Mouse (Mus musculus) gastrocnemius, postnatal 4 days (tissue): ENCODE data around the gene Retsat. TPM values are rescaled to one million over a fixed set of nuclear protein-coding genes. Genes with fewer than 3 reads are reported as not detected.
A peak's percentile ranks its signal among the peaks of the same experiment; 100 is the strongest.

ENCODE experiments used
- DNase-seq, 2 experiments: peaks; one replicate each; pipeline ENCODE4 v3.0.0; 2021 to 2022; ENCODE audit warnings: low spot score in 2 of 2, mixed read lengths in 2 of 2
- long read RNA-seq, 2 experiments: library from polyadenylated mRNA; stranded (forward); transcript quantifications; one replicate each; pipeline ENCODE4 v2.0.0; 2021
- total RNA-seq, 2 experiments: library from RNA; stranded (reverse); gene quantifications; 2 replicates each; pipeline ENCODE4 v1.2.3; 2021

Retsat gene
- total RNA-seq, result 10 to 100 TPM; 42.6 to 49.5 TPM
- long read RNA-seq, experiment 1, transcript Retsat-201 (11 exons, 3,027 nt), result major isoform, 48 of 53 reads
- long read RNA-seq, experiment 1, partial matches to known transcripts, result 4 of 53 reads
- long read RNA-seq, experiment 1, other reads (novel, unspliced or antisense), result 1 of 53 reads
- long read RNA-seq, experiment 2, transcript Retsat-201 (11 exons, 3,027 nt), result major isoform, 77 of 88 reads
- long read RNA-seq, experiment 2, partial matches to known transcripts, result 7 of 88 reads
- long read RNA-seq, experiment 2, other reads (novel, unspliced or antisense), result 4 of 88 reads

GRCm38 (mm10) chr6:72597956-72598753 is at the start of gene Retsat, which contains the start of gene Elmod3:
Gene Retsat (plus strand): TSS chr6:72598475.
Gene Elmod3 (minus strand): TSS chr6:72598413.
- DNase-seq, result peak; percentile 85 to 94

- DNase-seq, result peak in 1 of 2 experiments; percentile 42
Observed at GRCm38 (mm10) chr6:72549041-72549580, 49.2 kb upstream of the Retsat start.

GRCm38 (mm10) chr6:72550025-72550424 is 48.2 kb upstream of the Retsat start:
- no peak for DNase-seq

- no peak for DNase-seq
Observed at GRCm38 (mm10) chr6:72550503-72551100, 47.7 kb upstream of the Retsat start.

- peak in 1 of 2 experiments; percentile 61 for DNase-seq
Observed at GRCm38 (mm10) chr6:72552171-72553078, 45.9 kb upstream of the Retsat start.

GRCm38 (mm10) chr6:72553079-72553412 is 45.2 kb upstream of the Retsat start:
- no peak for DNase-seq

GRCm38 (mm10) chr6:72560801-72561200 is 37.5 kb upstream of the Retsat start:
- DNase-seq, result no peak

GRCm38 (mm10) chr6:72562486-72562885 is 35.8 kb upstream of the Retsat start:
- DNase-seq, result no peak

GRCm38 (mm10) chr6:72562894-72563293 is 35.4 kb upstream of the Retsat start:
- no peak for DNase-seq

- DNase-seq, result no peak
Observed at GRCm38 (mm10) chr6:72565506-72565905, 32.8 kb upstream of the Retsat start.

- peak; percentile 71 to 88 for DNase-seq
Observed at GRCm38 (mm10) chr6:72566044-72566443, 32.2 kb upstream of the Retsat start.

GRCm38 (mm10) chr6:72567508-72567907 is 30.8 kb upstream of the Retsat start:
- DNase-seq, result no peak

- no peak for DNase-seq
Observed at GRCm38 (mm10) chr6:72568736-72569135, 29.5 kb upstream of the Retsat start.

- DNase-seq, result no peak
Observed at GRCm38 (mm10) chr6:72570644-72571397, 27.5 kb upstream of the Retsat start.

- DNase-seq, result no peak
Observed at GRCm38 (mm10) chr6:72571826-72572225, 26.4 kb upstream of the Retsat start.

- no peak for DNase-seq
Observed at GRCm38 (mm10) chr6:72576041-72576440, 22.2 kb upstream of the Retsat start.

- DNase-seq, result no peak
Observed at GRCm38 (mm10) chr6:72581625-72582382, 16.5 kb upstream of the Retsat start.

- no peak for DNase-seq
Observed at GRCm38 (mm10) chr6:72583211-72583839, 14.9 kb upstream of the Retsat start.

GRCm38 (mm10) chr6:72584154-72584553 is 14.1 kb upstream of the Retsat start:
- DNase-seq, result no peak
